Mouse (Mus musculus): ENCODE data around the gene Ttll8.

Ttll8 gene

GRCm38 (mm10) chr15:88954368-88955072 is at the start of gene Ttll8:
Gene Ttll8 (minus strand): TSS chr15:88954418.
- DNase-seq (ENCODE audit: low spot score in 2 of 2), result no peak

GRCm38 (mm10) chr15:89001245-89001644 is 47.0 kb upstream of the Ttll8 start:
- no peak for DNase-seq (ENCODE audit: low spot score in 2 of 2)

GRCm38 (mm10) chr15:89000367-89000766 is 46.1 kb upstream of the Ttll8 start:
- DNase-seq (ENCODE audit: low spot score in 2 of 2), result no peak

GRCm38 (mm10) chr15:88999124-88999523 is 44.9 kb upstream of the Ttll8 start:
- no peak for DNase-seq (ENCODE audit: low spot score in 2 of 2)

- no peak for DNase-seq (ENCODE audit: low spot score in 2 of 2)
Measured at GRCm38 (mm10) chr15:88998636-88999035, 44.4 kb upstream of the Ttll8 start.

- DNase-seq (ENCODE audit: low spot score in 2 of 2), result no peak
Measured at GRCm38 (mm10) chr15:88989236-88989635, 35.0 kb upstream of the Ttll8 start.

- no peak for DNase-seq (ENCODE audit: low spot score in 2 of 2)
Measured at GRCm38 (mm10) chr15:88982534-88983079, 28.4 kb upstream of the Ttll8 start, which contains the start of gene Mov10l1. Gene Mov10l1 (plus strand): TSS chr15:88982909.

GRCm38 (mm10) chr15:88979138-88979446 is 24.9 kb upstream of the Ttll8 start:
- DNase-seq (ENCODE audit: low spot score in 2 of 2), result no peak

- no peak for DNase-seq (ENCODE audit: low spot score in 2 of 2)
Measured at GRCm38 (mm10) chr15:88978281-88979137, 24.3 kb upstream of the Ttll8 start, which contains the start of gene Mlc1. Gene Mlc1 (minus strand): TSS chr15:88979007.

- DNase-seq (ENCODE audit: low spot score in 2 of 2), result no peak
Measured at GRCm38 (mm10) chr15:88972300-88972699, 18.1 kb upstream of the Ttll8 start.

- no peak for DNase-seq (ENCODE audit: low spot score in 2 of 2)
Measured at GRCm38 (mm10) chr15:88964070-88964578, 9.9 kb upstream of the Ttll8 start.

- no peak for DNase-seq (ENCODE audit: low spot score in 2 of 2)
Measured at GRCm38 (mm10) chr15:88957522-88957921, 3.3 kb upstream of the Ttll8 start.

- DNase-seq (ENCODE audit: low spot score in 2 of 2), result no peak
Measured at GRCm38 (mm10) chr15:88955342-88955741, 1.1 kb upstream of the Ttll8 start.

- no peak for DNase-seq (ENCODE audit: low spot score in 2 of 2)
Measured at GRCm38 (mm10) chr15:88951246-88951645, 3.0 kb downstream of the Ttll8 start.

GRCm38 (mm10) chr15:88946851-88947250 is 7.4 kb downstream of the Ttll8 start:
- no peak for DNase-seq (ENCODE audit: low spot score in 2 of 2)

GRCm38 (mm10) chr15:88943896-88944551 is 10.2 kb downstream of the Ttll8 start:
- DNase-seq (ENCODE audit: low spot score in 2 of 2), result no peak

GRCm38 (mm10) chr15:88942783-88943182 is 11.4 kb downstream of the Ttll8 start:
- DNase-seq (ENCODE audit: low spot score in 2 of 2), result no peak

- no peak for DNase-seq (ENCODE audit: low spot score in 2 of 2)
Measured at GRCm38 (mm10) chr15:88937291-88937650, 16.9 kb downstream of the Ttll8 start.

GRCm38 (mm10) chr15:88936619-88937290 is 17.5 kb downstream of the Ttll8 start:
- no peak for DNase-seq (ENCODE audit: low spot score in 2 of 2)

GRCm38 (mm10) chr15:88934141-88934540 is 20.1 kb downstream of the Ttll8 start:
- DNase-seq (ENCODE audit: low spot score in 2 of 2), result no peak

GRCm38 (mm10) chr15:88932667-88933066 is 21.6 kb downstream of the Ttll8 start:
- no peak for DNase-seq (ENCODE audit: low spot score in 2 of 2)

- no peak for DNase-seq (ENCODE audit: low spot score in 2 of 2)
Measured at GRCm38 (mm10) chr15:88921992-88922310, 32.3 kb downstream of the Ttll8 start.

Data from spleen, postnatal 36 days (tissue).